Mouse (Mus musculus) stomach, postnatal 0 days (tissue): ENCODE data around the gene Sf3b1. TPM values are rescaled to one million over a fixed set of nuclear protein-coding genes. Genes with fewer than 3 reads are reported as not detected.

ENCODE experiments used
- ATAC-seq: fragments of 200-750 bp; cut with Nextera tagmentation; 2 replicates; pipeline ENCODE4 v1.8.0; 2017; ENCODE audit not compliant: low FRiP score, low TSS enrichment
- DNase-seq: peaks from one replicate; pipeline ENCODE4 v3.0.0-alpha.2; 2016; ENCODE audit warnings: low spot score
- H3K27ac ChIP-seq: fragments of 300-500 bp; sonication (generic); replicated peaks from 2 replicates; pipeline ENCODE4 v1.5.1; 2014; ENCODE audit warnings: mild to moderate bottlenecking, control low read depth
- H3K27me3 ChIP-seq: fragments of 300-500 bp; sonication (generic); 2 replicates; pipeline ENCODE4 v1.6.1; 2014; ENCODE audit warnings: low read length; ENCODE audit not compliant: control insufficient read depth, insufficient read depth
- H3K36me3 ChIP-seq: fragments of 300-500 bp; sonication (generic); 2 replicates; pipeline ENCODE4 v1.6.1; 2014; ENCODE audit warnings: low read length, mixed read lengths; ENCODE audit not compliant: control insufficient read depth, insufficient read depth
- H3K4me1 ChIP-seq: fragments of 300-500 bp; sonication (generic); replicated peaks from 2 replicates; pipeline ENCODE4 v1.6.1; 2014; ENCODE audit warnings: antibody characterized with exemption; ENCODE audit not compliant: control insufficient read depth, insufficient read depth
- H3K4me2 ChIP-seq: fragments of 300-500 bp; sonication (generic); replicated peaks from 2 replicates; pipeline ENCODE4 v1.6.1; 2014; ENCODE audit warnings: low read depth, mild to moderate bottlenecking, control low read depth, moderate library complexity
- H3K4me3 ChIP-seq: fragments of 300-500 bp; sonication (generic); 2 replicates; pipeline ENCODE4 v1.5.1; 2014; ENCODE audit warnings: low read depth, low read length, control low read depth
- H3K9ac ChIP-seq: fragments of 300-500 bp; sonication (generic); 2 replicates; pipeline ENCODE4 v1.6.1; 2014; ENCODE audit warnings: mild to moderate bottlenecking, low read length, control low read depth, mixed read lengths
- H3K9me3 ChIP-seq: fragments of 300-500 bp; sonication (generic); 2 replicates; pipeline ENCODE4 v1.6.1; 2016; ENCODE audit warnings: low read length; ENCODE audit not compliant: control insufficient read depth
- CTCF ChIP-seq: IDR thresholded peaks from 2 replicates; pipeline ENCODE4 v1.5.1; 2016; ENCODE audit warnings: antibody characterized with exemption, low read depth, mild to moderate bottlenecking, moderate library complexity
- EP300 ChIP-seq: optimal IDR thresholded peaks from 2 replicates; pipeline ENCODE3; 2016; ENCODE audit warnings: antibody characterized with exemption
- WGBS: fragments of 180-500 bp; shearing (Covaris S2); extraction: QIAGEN DNeasy Blood & Tissue Kit; methylation state at CpG from one replicate; pipeline ENCODE4 v1.1.7; 2014; 5-methylcytosine and 5-hydroxymethylcytosine counted together
- polyA plus RNA-seq: library from polyadenylated mRNA; unstranded; fragments of >200 nt; fragmentation: Nextera tagmentation; extraction: Ambion mirVana; gene quantifications from 2 replicates; pipeline ENCODE4 v1.2.1, GENCODE M21; 2015

Sf3b1 gene
- polyA plus RNA-seq, 1 experiment from 2014 or later: 153 TPM

- no peak overlapping the region for H3K9ac ChIP-seq
- 78% methylated on average over 4 of the region's 4 CpGs for WGBS
- H3K9me3 ChIP-seq: no peaks in the 10 kb centered on the region
- no peaks in the 10 kb centered on the region for H3K36me3 ChIP-seq
- ATAC-seq (no peak), DNase-seq (no peak)
- H3K27me3 ChIP-seq: no peaks in the 10 kb centered on the region
- no peak overlapping the region for H3K4me2 ChIP-seq
- H3K4me3 ChIP-seq: no peak overlapping the region
- H3K4me1 ChIP-seq: no peaks in the 10 kb centered on the region
- TF ChIP-seq CTCF (peak; percentile 28; the same call in 1 of the 2 replicates), EP300 (no peak)
- no peak overlapping the region for H3K27ac ChIP-seq
Observed at GRCm38 (mm10) chr1:54954856-54955255, 72.4 kb downstream of the Sf3b1 start.

- H3K27me3 ChIP-seq: no peaks in the 10 kb centered on the region
- H3K4me1 ChIP-seq: no peaks in the 10 kb centered on the region
- no peak overlapping the region for H3K9ac ChIP-seq
- H3K27ac ChIP-seq: no peak overlapping the region
- H3K4me3 ChIP-seq: no peak overlapping the region
- 61% methylated on average over 3 of the region's 3 CpGs for WGBS
- H3K36me3 ChIP-seq: no peaks in the 10 kb centered on the region
- ATAC-seq (no peak), DNase-seq (no peak)
- no peak overlapping the region for H3K4me2 ChIP-seq
- H3K9me3 ChIP-seq: no peaks in the 10 kb centered on the region
- TF ChIP-seq EP300: no peak
- TF ChIP-seq CTCF: no peak
Observed at GRCm38 (mm10) chr1:54944648-54945047, 82.6 kb downstream of the Sf3b1 start.

- no peak for TF ChIP-seq EP300
- no peak for TF ChIP-seq CTCF
- Histone ChIP-seq H3K4me3 (no peak overlapping the region), H3K9ac (no peak overlapping the region), H3K4me1 (no peaks in the 10 kb centered on the region), H3K27me3 (no peaks in the 10 kb centered on the region), H3K27ac (no peak overlapping the region), H3K9me3 (no peaks in the 10 kb centered on the region), H3K4me2 (no peak overlapping the region), H3K36me3 (no peaks in the 10 kb centered on the region)
- ATAC-seq (no peak), DNase-seq (no peak)
- 78% methylated on average over 3 of the region's 3 CpGs for WGBS
Observed at GRCm38 (mm10) chr1:54935466-54935865, 91.8 kb downstream of the Sf3b1 start.

Other genes starting within 250 kb of the Sf3b1 start
- 7.8 and 8.7 TPM in 2 replicates for gene Ankrd44, start 101.1 kb downstream of the Sf3b1 start, polyA plus RNA-seq
- 31.4 and 36.2 TPM in 2 replicates for gene Coq10b, start 25.3 kb upstream of the Sf3b1 start, polyA plus RNA-seq
- 295 and 324 TPM in 2 replicates for gene Hspe1, start 60.7 kb upstream of the Sf3b1 start, polyA plus RNA-seq
- gene Hspd1, start 60.8 kb upstream of the Sf3b1 start, polyA plus RNA-seq: 154 and 166 TPM in 2 replicates
- gene Mob4, start 103.8 kb upstream of the Sf3b1 start, polyA plus RNA-seq: 128 and 139 TPM in 2 replicates
- gene Rftn2, start 199.3 kb upstream of the Sf3b1 start, polyA plus RNA-seq: 3.0 TPM in 2 replicates
- 1.7 and 2.0 TPM in 2 replicates for gene Mars2, start 209.7 kb upstream of the Sf3b1 start, polyA plus RNA-seq